In genomic region chr5:86684667-86685066, GRCm38 (mm10) we compare ENCODE assay signal across 8 mouse cellular contexts. TPM values are rescaled to one million over a fixed set of nuclear protein-coding genes. Genes with fewer than 3 reads are reported as not detected.
DNase-seq lines count a peak whose midpoint lies in the region; ATAC-seq and TF ChIP-seq lines count a peak whose summit lies in the region.

No protein-coding gene starts in this region.

- TF ChIP-seq EP300 in heart, adult 2 months (IDR thresholded peaks at IDR 0.05; ENCODE audit: insufficient read depth, low read depth, low read length), result no peak

- no peak overlapping the region for H3K4me2 ChIP-seq in heart, embryonic 12.5 days

- DNase-seq in heart, adult 2 months, result peak; percentile 6 to 39
- peak; percentile 35 for DNase-seq in CD4-positive, CD25-positive, alpha-beta regulatory T cell, adult 2 months (ENCODE audit: low read depth, low spot score)
- peak; percentile 59 for DNase-seq in adrenal gland, postnatal 25 days
- DNase-seq in frontal cortex, postnatal 10 days (ENCODE audit: low spot score in 2 of 2), result peak; percentile 11 to 60
- DNase-seq in left cerebral cortex, adult 18-20 months (ENCODE audit: low spot score in 2 of 2), result peak; percentile 69 to 74
- DNase-seq in ovary, postnatal 36 days (ENCODE audit: low spot score), result peak; percentile 57
- no peak for DNase-seq in T-cell, adult 2 months (ENCODE audit: low spot score)

- H3K9me3 ChIP-seq in heart, embryonic 12.5 days (replicated peaks), result no peaks in the 10 kb centered on the region

- no peak overlapping the region for H3K4me3 ChIP-seq in heart, adult 2 months
- H3K4me3 ChIP-seq in heart, embryonic 12.5 days, result no peak overlapping the region

- intact Hi-C loops in heart, adult 2 months (cut with DNase I), result no loop called here

- H3K27ac ChIP-seq in heart, adult 2 months, result no peak overlapping the region
- H3K27ac ChIP-seq in heart, embryonic 12.5 days (ENCODE audit: poor library complexity, severe bottlenecking), result no peak overlapping the region

- no peaks in the 10 kb centered on the region for H3K27me3 ChIP-seq in heart, adult 2 months (ENCODE audit: control insufficient read depth, insufficient read depth, low read length)
- no peaks in the 10 kb centered on the region for H3K27me3 ChIP-seq in heart, embryonic 12.5 days (replicated peaks)

- no peak for ATAC-seq in heart, embryonic 12.5 days (ENCODE audit: insufficient number of reproducible peaks, low FRiP score)

- no peak for TF ChIP-seq POLR2A in heart, adult 2 months (IDR thresholded peaks at IDR 0.05; ENCODE audit: insufficient read depth, low read depth, low read length)

- H3K4me1 ChIP-seq in heart, adult 2 months (ENCODE audit: control insufficient read depth, insufficient read depth, low read length), result no peaks in the 10 kb centered on the region
- H3K4me1 ChIP-seq in heart, embryonic 12.5 days (replicated peaks), result no peaks in the 10 kb centered on the region

- no peak overlapping the region for H3K9ac ChIP-seq in heart, adult 2 months (ENCODE audit: low read depth, low read length)
- no peak overlapping the region for H3K9ac ChIP-seq in heart, embryonic 12.5 days

- no peaks in the 10 kb centered on the region for H3K36me3 ChIP-seq in heart, adult 2 months (ENCODE audit: control insufficient read depth, insufficient read depth, low read length)
- no peaks in the 10 kb centered on the region for H3K36me3 ChIP-seq in heart, embryonic 12.5 days

- TF ChIP-seq CTCF in heart, adult 2 months (IDR thresholded peaks at IDR 0.05), result peak; percentile 65

- 56% methylated on average over 4 of the region's 4 CpGs for WGBS in heart, adult 2 months
- 60% methylated on average over 4 of the region's 4 CpGs for WGBS in heart, embryonic 12.5 days

- no peaks in the 10 kb centered on the region for H3K79me2 ChIP-seq in heart, adult 2 months (replicated peaks; ENCODE audit: control insufficient read depth, insufficient read depth, low read length)

RNA-seq across cellular contexts. Expression of gene Tmprss11b, which starts 8.5 kb away (rescaled TPM):
- total RNA-seq in heart, adult 2 months (2021), result not detected
- not detected in 2 replicates for polyA plus RNA-seq in heart, adult 2 months (2012; rRNA removed)
- polyA plus RNA-seq in heart, embryonic 12.5 days (2016; fragmentation: Nextera tagmentation; extraction: Ambion mirVana), result not detected in 2 replicates
- total RNA-seq in adrenal gland, postnatal 25 days (2021), result not detected in 2 replicates
- total RNA-seq in left cerebral cortex, adult 18-20 months (2021), result not detected

RNA-seq across cellular contexts. Expression of gene Tmprss11f, which starts 52.4 kb away (rescaled TPM):
- total RNA-seq in heart, adult 2 months (2021), result not detected
- not detected in 2 replicates for polyA plus RNA-seq in heart, adult 2 months (2012; rRNA removed)
- not detected in 2 replicates for polyA plus RNA-seq in heart, embryonic 12.5 days (2016; fragmentation: Nextera tagmentation; extraction: Ambion mirVana)
- total RNA-seq in adrenal gland, postnatal 25 days (2021), result not detected in 2 replicates
- total RNA-seq in left cerebral cortex, adult 18-20 months (2021), result not detected
